Mouse (Mus musculus): ENCODE results near the gene Gm21860. TPM values are rescaled to one million over a fixed set of nuclear protein-coding genes. Genes with fewer than 3 reads are reported as not detected.
"Not testable (repeated sequence)": the region's sequence is repeated elsewhere in the genome, so short reads cannot be mapped to it uniquely, and the experiment has no call there.

Gm21860 gene
- polyA plus RNA-seq, 1 experiment from 2014 or later: not detected

GRCm38 (mm10) chrY:90717496-90717895 lies 37.1 kb downstream of the Gm21860 start:
- not testable (repeated sequence) for H3K9me3 ChIP-seq; H3K4me3 ChIP-seq; H3K27me3 ChIP-seq (replicated peaks; ENCODE audit: low read depth, poor library complexity, severe bottlenecking); H3K36me3 ChIP-seq (replicated peaks); DNase-seq (ENCODE audit: low spot score); H3K4me1 ChIP-seq; H3K27ac ChIP-seq (replicated peaks)
- 70% methylated on average over 7 of the region's 7 CpGs for WGBS

Other genes with a start within 250 kb of the Gm21860 start
- gene Gm47283, start 29.9 kb upstream of the Gm21860 start, polyA plus RNA-seq (2016; fragmentation: Nextera tagmentation; extraction: Ambion mirVana): not detected in 2 replicates
- not detected in 2 replicates for gene Gm21748, start 84.4 kb upstream of the Gm21860 start, polyA plus RNA-seq (2016; fragmentation: Nextera tagmentation; extraction: Ambion mirVana)